Mouse (Mus musculus) kidney, embryonic 15.5 days (tissue): ENCODE data around the gene Prkar1b. TPM values are rescaled to one million over a fixed set of nuclear protein-coding genes. Genes with fewer than 3 reads are reported as not detected.

ENCODE experiments used
- ATAC-seq: fragments of 200-750 bp; cut with Nextera tagmentation; replicated peaks from 2 replicates; pipeline ENCODE4 v1.8.0; 2017; ENCODE audit warnings: moderate TSS enrichment; ENCODE audit not compliant: low FRiP score
- H3K27ac ChIP-seq: fragments of 300-500 bp; sonication (generic); 2 replicates; pipeline ENCODE4 v1.5.1; 2015; ENCODE audit warnings: mild to moderate bottlenecking, inconsistent platforms
- H3K27me3 ChIP-seq: fragments of 300-500 bp; sonication (generic); 2 replicates; pipeline ENCODE4 v1.6.1; 2015; ENCODE audit warnings: inconsistent platforms
- H3K36me3 ChIP-seq: fragments of 300-500 bp; sonication (generic); 2 replicates; pipeline ENCODE4 v1.6.1; 2015; ENCODE audit warnings: inconsistent platforms
- H3K4me1 ChIP-seq: fragments of 300-500 bp; sonication (generic); 2 replicates; pipeline ENCODE4 v1.6.1; 2015; ENCODE audit warnings: inconsistent platforms
- H3K4me2 ChIP-seq: fragments of 300-500 bp; sonication (generic); 2 replicates; pipeline ENCODE4 v1.6.1; 2015; ENCODE audit warnings: moderate library complexity, mild to moderate bottlenecking, inconsistent platforms
- H3K4me3 ChIP-seq: fragments of 300-500 bp; sonication (generic); replicated peaks from 2 replicates; pipeline ENCODE4 v1.5.1; 2015; ENCODE audit warnings: mild to moderate bottlenecking, inconsistent platforms
- H3K9ac ChIP-seq: fragments of 300-500 bp; sonication (generic); 2 replicates; pipeline ENCODE4 v1.6.1; 2015; ENCODE audit warnings: mild to moderate bottlenecking, inconsistent platforms
- H3K9me3 ChIP-seq: fragments of 300-500 bp; sonication (generic); replicated peaks from 2 replicates; pipeline ENCODE4 v1.6.1; 2016; ENCODE audit warnings: inconsistent platforms
- WGBS: fragments of 180-500 bp; shearing (Covaris S2); methylation state at CpG from one replicate; pipeline ENCODE4 v1.1.7; 2015; ENCODE audit warnings: mixed read lengths; 5-methylcytosine and 5-hydroxymethylcytosine counted together
- polyA plus RNA-seq: library from polyadenylated mRNA; unstranded; fragments of >200 nt; fragmentation: Nextera tagmentation; extraction: Ambion mirVana; gene quantifications from 2 replicates; pipeline ENCODE4 v1.2.1, GENCODE M21; 2015

The Prkar1b gene
- polyA plus RNA-seq, 1 experiment from 2014 or later, result 22.7 TPM

DNA sequence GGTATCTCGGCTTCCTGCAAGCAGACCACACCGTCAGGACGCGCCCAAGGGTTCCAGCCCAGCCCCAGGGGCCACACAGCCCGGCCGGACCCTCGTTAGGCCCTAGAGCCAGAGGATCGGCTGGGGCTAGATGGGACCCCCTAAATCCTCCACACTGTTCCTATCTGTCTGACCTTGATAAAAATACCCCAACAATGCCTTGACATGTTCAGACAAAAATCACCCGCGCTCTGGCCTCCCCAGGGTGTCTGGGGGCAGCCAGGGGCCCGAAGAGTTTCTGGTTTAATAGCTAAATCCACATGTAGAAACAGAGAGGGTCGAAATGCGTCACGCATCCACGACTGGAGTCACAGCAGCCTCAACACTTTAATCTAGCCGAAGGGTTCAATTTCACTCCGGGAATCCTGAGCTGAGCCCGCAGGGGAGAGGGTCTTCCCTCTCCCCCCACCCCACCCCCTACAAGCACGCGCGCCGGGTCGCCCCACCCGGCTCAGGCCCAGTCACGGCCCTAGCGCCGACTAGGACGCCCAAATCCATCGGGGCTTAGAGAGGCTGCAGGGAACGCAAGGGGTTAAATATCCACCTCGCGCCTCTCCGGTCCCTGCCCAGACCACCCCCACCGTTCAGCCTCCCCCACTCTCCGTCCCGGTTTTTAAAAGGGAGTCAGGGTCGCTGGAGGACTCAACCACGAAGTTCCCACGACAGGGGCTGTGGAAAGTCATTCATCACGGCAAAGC is 156.3 kb downstream of the Prkar1b start:
- peak overlapping the region; percentile 96 for H3K27ac ChIP-seq
- no peaks in the 10 kb centered on the region for H3K9me3 ChIP-seq
- peak overlapping the region; percentile 79 for H3K9ac ChIP-seq
- H3K27me3 ChIP-seq, result peaks cover 65% of the 10 kb centered on the region
- under 1% methylated on average over 40 of the region's 40 CpGs for WGBS
- peak overlapping the region; percentile 96 for H3K4me2 ChIP-seq
- 0 out of 2 replicates have a peak, but pooled peaks cover 4% of the 10 kb centered on the region for H3K36me3 ChIP-seq
- H3K4me1 ChIP-seq, result peaks cover 86% of the 10 kb centered on the region
- peak overlapping the region; percentile 74 for H3K4me3 ChIP-seq
- ATAC-seq, result peak; percentile 3; the same call in 1 of the 2 replicates

DNA sequence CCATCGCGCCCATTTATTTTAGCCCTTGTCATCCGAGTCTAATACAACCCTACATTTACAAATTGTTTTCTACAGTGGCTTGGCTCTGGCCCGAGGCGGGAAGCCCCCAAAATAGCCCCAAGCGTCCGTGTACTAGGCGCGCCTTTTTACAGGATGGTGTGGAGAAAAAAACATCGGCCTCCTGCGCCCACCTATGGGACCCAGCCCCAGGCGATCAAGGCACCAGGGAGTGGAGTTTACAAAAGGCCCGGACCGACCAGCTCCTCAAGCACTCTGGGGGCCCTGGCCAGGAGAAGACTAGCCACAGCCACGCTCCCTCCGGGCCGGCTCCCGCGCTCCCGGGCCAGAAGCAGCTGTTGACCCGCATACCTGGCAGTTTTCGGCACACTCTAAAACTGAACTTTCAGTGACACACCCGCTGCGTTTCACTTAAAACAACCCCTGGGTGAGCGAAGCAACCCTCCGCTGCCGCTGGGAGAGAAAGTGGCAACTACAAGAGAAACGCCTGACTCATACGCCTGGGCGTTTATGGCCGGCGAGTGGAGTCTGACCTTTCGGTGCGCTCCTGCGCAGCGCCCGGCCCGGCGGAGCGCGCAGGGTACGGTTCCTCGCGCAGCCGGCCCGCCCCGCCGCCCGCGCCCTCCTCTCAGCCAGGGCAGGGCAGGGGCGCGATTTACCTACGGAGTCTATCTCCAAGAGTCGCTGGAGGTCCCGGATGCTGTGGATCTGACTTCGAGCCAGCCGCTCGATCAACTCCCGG is 157.0 kb downstream of the Prkar1b start:
- peak overlapping the region; percentile 79 for H3K9ac ChIP-seq
- H3K4me3 ChIP-seq, result peak overlapping the region; percentile 74
- peak overlapping the region; percentile 96 for H3K4me2 ChIP-seq
- no peaks in the 10 kb centered on the region for H3K9me3 ChIP-seq
- WGBS, result 4% methylated on average over 59 of the region's 59 CpGs
- peaks cover 85% of the 10 kb centered on the region for H3K4me1 ChIP-seq
- no peak for ATAC-seq
- peaks cover 12% of the 10 kb centered on the region for H3K36me3 ChIP-seq
- peak overlapping the region; percentile 96 for H3K27ac ChIP-seq
- peaks cover 58% of the 10 kb centered on the region for H3K27me3 ChIP-seq

DNA sequence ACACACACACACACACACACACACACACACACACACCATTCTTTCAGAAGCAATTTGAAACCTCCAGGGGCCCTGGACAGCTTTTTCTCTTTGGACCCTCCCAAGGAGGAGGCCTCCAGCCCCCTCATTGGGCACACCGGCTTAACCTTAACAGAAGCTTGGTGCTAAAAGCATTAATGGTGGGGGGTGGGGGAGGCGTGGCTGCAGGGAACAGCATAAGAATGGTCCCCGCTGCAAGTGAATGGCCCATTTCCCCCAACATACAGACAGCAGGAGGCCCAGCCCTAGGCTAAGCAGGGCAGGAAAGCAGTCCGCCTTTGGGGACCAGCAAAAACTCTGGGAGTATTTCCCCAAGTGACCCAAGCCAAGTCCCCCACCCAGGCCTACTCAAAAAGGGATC is 158.1 kb downstream of the Prkar1b start:
- H3K9me3 ChIP-seq, result no peaks in the 10 kb centered on the region
- peaks cover 75% of the 10 kb centered on the region for H3K4me1 ChIP-seq
- H3K36me3 ChIP-seq, result peaks cover 22% of the 10 kb centered on the region
- ATAC-seq, result no peak
- no peak overlapping the region for H3K27ac ChIP-seq
- WGBS, result 59% methylated on average over 4 of the region's 4 CpGs
- no peak overlapping the region for H3K9ac ChIP-seq
- H3K4me3 ChIP-seq, result peak overlapping the region; percentile 8
- H3K27me3 ChIP-seq, result peaks cover 47% of the 10 kb centered on the region
- peak overlapping the region; percentile 96; the same call in 1 of the 2 replicates for H3K4me2 ChIP-seq

DNA sequence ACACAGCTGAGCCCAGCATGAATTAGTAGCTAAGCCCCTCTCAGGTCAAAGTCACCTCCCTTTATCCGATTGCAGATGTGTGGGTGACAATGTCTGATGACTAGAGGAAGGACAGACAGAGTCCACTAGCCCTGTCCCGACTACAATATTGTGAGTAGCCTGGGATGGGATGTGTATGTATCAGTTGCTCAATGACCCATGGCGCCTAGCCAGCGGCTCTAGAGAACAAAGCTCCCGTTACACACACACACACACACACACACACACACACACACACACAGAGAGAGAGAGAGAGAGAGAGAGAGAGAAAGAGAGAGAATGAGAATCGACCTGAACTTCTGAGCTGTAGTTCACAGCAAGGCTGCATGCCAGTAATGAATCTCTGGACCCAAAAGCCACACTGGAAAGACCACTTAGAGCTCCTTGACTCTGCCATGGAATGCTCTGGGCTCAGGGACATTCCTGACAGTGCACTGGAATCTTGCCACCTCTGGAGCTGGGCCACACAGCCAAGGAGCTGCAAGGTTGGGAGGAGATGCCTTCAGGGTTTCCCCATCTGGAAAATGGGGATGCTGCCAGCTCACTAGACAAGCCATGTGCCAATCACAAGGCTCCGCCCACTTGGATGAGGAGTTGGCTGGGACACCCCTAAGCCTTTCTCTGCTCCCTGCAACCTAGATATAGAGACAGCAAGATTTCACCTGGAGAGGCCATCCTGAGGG is 159.0 kb downstream of the Prkar1b start:
- WGBS, result 38% methylated on average over 7 of the region's 7 CpGs
- H3K4me2 ChIP-seq, result 0 out of 2 replicates have a peak overlapping the region, but pooled peaks have one; percentile 9

DNA sequence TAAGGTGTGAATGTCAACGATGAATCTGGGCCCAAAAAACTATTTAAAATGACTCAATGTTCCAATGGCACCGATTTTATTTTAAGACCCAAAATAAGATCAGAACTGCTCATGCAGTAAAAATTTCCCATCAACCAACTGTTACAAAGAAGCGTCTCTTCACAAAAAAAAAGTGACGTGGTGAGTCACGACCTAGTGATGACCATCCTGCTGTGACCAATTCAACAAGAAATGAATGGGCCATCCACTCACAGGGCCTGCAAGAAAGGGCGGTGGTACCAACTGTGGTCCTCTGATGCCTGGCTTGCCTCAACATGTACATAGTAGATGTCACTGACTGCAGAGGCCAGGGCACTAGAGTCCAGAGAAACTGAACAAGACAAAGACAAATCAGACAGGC is 160.2 kb downstream of the Prkar1b start:
- Histone ChIP-seq H3K4me2 (no peak overlapping the region), H3K9ac (no peak overlapping the region), H3K4me1 (peaks cover 63% of the 10 kb centered on the region), H3K9me3 (no peaks in the 10 kb centered on the region), H3K27ac (no peak overlapping the region), H3K36me3 (peaks cover 43% of the 10 kb centered on the region), H3K4me3 (no peak overlapping the region), H3K27me3 (peaks cover 36% of the 10 kb centered on the region)
- no peak for ATAC-seq
- WGBS, result 84% methylated on average over 6 of the region's 6 CpGs

More for the DNA sequence above, 159.0 kb downstream of the Prkar1b start:
- no peaks in the 10 kb centered on the region for H3K9me3 ChIP-seq
- peaks cover 65% of the 10 kb centered on the region for H3K4me1 ChIP-seq
- H3K36me3 ChIP-seq, result peaks cover 31% of the 10 kb centered on the region
- ATAC-seq, result no peak
- H3K27me3 ChIP-seq, result peaks cover 38% of the 10 kb centered on the region
- H3K4me3 ChIP-seq, result no peak overlapping the region
- H3K27ac ChIP-seq, result no peak overlapping the region
- H3K9ac ChIP-seq, result no peak overlapping the region

DNA sequence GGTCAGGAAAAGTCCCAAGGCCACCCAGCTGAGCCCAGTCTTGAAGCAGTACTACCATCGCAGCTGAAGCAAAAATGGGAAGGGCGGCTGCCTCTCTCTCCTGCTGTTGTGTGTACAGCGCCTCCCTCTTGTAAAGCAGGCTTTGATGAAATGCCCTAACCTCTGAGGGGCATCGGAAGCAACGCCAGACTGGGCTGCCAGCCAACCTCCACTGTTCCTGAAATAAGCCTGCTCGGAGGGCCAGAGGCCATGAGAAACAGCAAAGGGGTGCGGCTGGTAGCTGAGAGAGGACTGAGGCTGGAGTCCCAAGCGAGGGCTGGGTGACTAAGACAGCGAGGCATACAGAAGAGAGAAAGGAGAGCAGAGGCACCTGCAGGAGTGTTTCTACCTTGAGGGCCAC is 161.0 kb downstream of the Prkar1b start:
- WGBS, result 50% methylated on average over 9 of the region's 9 CpGs

DNA sequence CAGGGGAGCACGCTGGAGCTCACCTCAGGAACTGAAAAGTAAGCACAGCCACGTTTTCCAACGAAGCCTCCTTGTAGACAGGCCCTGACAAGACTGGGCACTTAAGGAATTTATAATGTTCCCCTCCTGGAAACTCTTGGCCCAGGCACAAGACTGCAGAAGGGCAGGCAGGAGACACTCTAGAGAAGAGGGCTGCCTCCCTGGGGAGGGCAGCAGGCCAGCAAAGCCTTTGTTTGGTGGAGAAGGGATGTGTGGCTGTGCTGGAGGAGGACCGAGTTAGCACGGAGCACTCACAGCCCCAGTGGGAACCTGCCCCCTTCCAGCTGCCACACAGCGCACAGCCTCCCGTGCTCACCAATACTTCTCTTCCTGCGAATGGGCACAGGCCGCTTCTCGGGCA is 161.8 kb downstream of the Prkar1b start:
- 81% methylated on average over 10 of the region's 10 CpGs for WGBS
- H3K4me2 ChIP-seq, result no peak overlapping the region
- H3K36me3 ChIP-seq, result peaks cover 59% of the 10 kb centered on the region
- no peak overlapping the region for H3K27ac ChIP-seq
- no peaks in the 10 kb centered on the region for H3K9me3 ChIP-seq
- peaks cover 24% of the 10 kb centered on the region for H3K27me3 ChIP-seq
- no peak overlapping the region for H3K4me3 ChIP-seq
- no peak for ATAC-seq
- peaks cover 50% of the 10 kb centered on the region for H3K4me1 ChIP-seq
- H3K9ac ChIP-seq, result no peak overlapping the region

More for the DNA sequence above, 161.0 kb downstream of the Prkar1b start:
- peaks cover 51% of the 10 kb centered on the region for H3K36me3 ChIP-seq
- peaks cover 57% of the 10 kb centered on the region for H3K4me1 ChIP-seq
- no peaks in the 10 kb centered on the region for H3K9me3 ChIP-seq
- H3K9ac ChIP-seq, result no peak overlapping the region
- H3K4me2 ChIP-seq, result no peak overlapping the region
- ATAC-seq, result no peak
- 0 out of 2 replicates have a peak overlapping the region, but pooled peaks have one; percentile 23 for H3K27ac ChIP-seq
- H3K27me3 ChIP-seq, result peaks cover 31% of the 10 kb centered on the region
- H3K4me3 ChIP-seq, result no peak overlapping the region

DNA sequence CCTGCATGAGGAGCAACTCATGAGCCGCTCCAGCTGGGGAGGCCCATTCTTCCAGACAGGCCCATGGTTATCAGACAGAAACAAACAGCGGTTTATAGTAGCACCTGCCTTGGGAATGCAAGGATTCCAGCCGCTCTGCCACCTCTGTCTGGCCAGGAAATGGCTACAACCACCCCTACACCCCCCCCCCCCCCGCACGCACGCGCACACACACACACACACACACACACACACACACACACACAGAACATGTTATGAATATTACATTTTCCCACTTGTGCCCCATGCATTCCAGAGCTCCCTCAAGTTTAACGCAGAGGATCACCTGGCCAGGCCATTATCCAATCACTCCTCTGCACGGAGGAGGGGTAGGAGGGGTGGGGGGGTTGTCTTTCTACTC is 167.9 kb downstream of the Prkar1b start:
- Histone ChIP-seq H3K36me3 (peaks cover 61% of the 10 kb centered on the region), H3K9me3 (no peaks in the 10 kb centered on the region), H3K9ac (no peak overlapping the region), H3K4me1 (peaks cover 55% of the 10 kb centered on the region), H3K27me3 (no peaks in the 10 kb centered on the region), H3K4me2 (no peak overlapping the region), H3K4me3 (no peak overlapping the region), H3K27ac (no peak overlapping the region)
- ATAC-seq, result no peak
- WGBS, result 66% methylated on average over 9 of the region's 9 CpGs

DNA sequence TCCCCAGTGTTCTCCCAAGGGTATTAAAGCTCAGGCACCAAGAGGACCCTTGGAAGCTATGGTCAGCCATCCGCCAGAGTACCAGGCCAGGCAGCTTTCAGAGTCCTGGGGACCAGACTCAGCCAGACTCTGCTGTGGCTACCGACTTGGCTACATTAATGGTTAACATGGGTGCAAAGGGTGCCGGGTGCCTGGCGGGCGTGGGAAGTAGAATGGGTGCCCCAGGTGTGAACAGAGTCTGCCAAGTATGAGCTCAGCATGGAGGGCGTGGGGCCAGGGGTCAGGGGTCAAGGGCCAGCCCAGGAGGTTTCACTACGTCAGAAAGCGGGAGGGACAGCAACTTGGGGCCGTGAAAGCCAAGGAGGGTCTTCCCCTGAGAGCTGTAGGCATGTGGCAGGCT is 169.2 kb downstream of the Prkar1b start:
- Histone ChIP-seq H3K4me2 (no peak overlapping the region), H3K4me3 (no peak overlapping the region), H3K4me1 (peaks cover 55% of the 10 kb centered on the region), H3K27me3 (no peaks in the 10 kb centered on the region), H3K36me3 (peaks cover 57% of the 10 kb centered on the region), H3K27ac (0 out of 2 replicates have a peak overlapping the region, but pooled peaks have one; percentile 41), H3K9me3 (no peaks in the 10 kb centered on the region), H3K9ac (no peak overlapping the region)
- ATAC-seq, result peak; percentile 45; the same call in 1 of the 2 replicates
- 77% methylated on average over 9 of the region's 9 CpGs for WGBS

DNA sequence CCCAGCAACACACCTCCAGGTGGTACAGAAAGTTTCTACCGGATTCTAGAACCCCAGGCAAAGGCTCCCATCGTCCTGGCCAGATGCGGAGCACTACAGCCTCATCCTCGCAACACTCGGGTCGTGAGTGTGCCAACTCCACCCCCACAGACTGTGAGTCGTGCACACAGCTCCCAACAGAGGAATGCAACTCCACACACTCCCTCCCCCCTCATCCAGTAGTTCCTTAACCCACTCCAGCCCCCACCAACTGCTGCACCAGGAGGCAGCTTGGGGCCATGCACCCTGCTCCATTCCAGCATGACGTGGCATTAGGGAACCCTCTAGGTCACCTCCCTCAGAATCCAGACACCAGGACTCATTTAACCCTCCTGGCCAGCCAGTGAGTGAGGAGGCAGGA is 170.0 kb downstream of the Prkar1b start:
- Histone ChIP-seq H3K4me2 (no peak overlapping the region), H3K4me3 (no peak overlapping the region), H3K9me3 (no peaks in the 10 kb centered on the region), H3K4me1 (peaks cover 55% of the 10 kb centered on the region), H3K36me3 (peaks cover 54% of the 10 kb centered on the region), H3K27me3 (no peaks in the 10 kb centered on the region), H3K9ac (no peak overlapping the region), H3K27ac (peak overlapping the region; percentile 41; the same call in 1 of the 2 replicates)
- 64% methylated on average over 8 of the region's 8 CpGs for WGBS
- ATAC-seq, result 0 out of 2 replicates have a peak, but pooled peaks have one; percentile 10

DNA sequence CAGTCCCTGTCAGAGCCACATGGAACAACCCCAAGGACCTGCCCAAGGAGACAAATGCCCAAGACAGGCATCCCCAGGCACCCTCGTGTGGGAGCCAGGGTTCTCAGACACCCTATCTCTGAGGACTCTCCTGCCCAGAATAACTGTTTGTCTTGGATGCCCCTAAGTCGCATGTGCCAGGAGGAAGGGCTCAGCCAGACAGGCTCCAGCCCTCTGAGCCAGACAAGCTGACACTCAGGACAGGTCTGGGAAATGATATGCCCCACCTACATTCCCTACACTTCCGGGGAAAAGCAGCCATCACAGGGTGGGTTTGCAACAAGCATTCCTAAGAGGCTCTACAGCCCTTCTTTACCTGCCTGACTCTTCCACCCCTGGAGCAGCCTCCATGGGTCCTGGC is 172.0 kb downstream of the Prkar1b start:
- peak overlapping the region; percentile 75 for H3K27ac ChIP-seq
- ATAC-seq, result peak; percentile 23; the same call in 1 of the 2 replicates
- no peaks in the 10 kb centered on the region for H3K27me3 ChIP-seq
- H3K36me3 ChIP-seq, result peaks cover 33% of the 10 kb centered on the region
- no peaks in the 10 kb centered on the region for H3K9me3 ChIP-seq
- WGBS, result 16% methylated on average over 3 of the region's 3 CpGs
- no peak overlapping the region for H3K9ac ChIP-seq
- H3K4me1 ChIP-seq, result peaks cover 54% of the 10 kb centered on the region
- no peak overlapping the region for H3K4me2 ChIP-seq
- H3K4me3 ChIP-seq, result no peak overlapping the region
